Mouse (Mus musculus): Measurements from ENCODE around the gene Aqp2.

GRCm38 (mm10) chr15:99594951-99595350, 16.1 kb downstream of the Aqp2 start:
- TF ChIP-seq POLR2A (IDR thresholded peaks at IDR 0.05; ENCODE audit: borderline replicate concordance, extremely low read depth, insufficient read depth, insufficient read length, poor library complexity, severe bottlenecking), result no peak
- no peak for TF ChIP-seq CTCF (IDR thresholded peaks at IDR 0.05; ENCODE audit: borderline replicate concordance, extremely low read depth, insufficient read depth, insufficient read length)

Data from brain, embryonic 14.5 days (tissue).